Mouse (Mus musculus) frontal cortex, postnatal 10 days (tissue): ENCODE measurements around the gene Ifna13.

Source experiments
- DNase-seq, 2 experiments: peaks; one replicate each; pipeline ENCODE4 v3.0.0; 2022; ENCODE audit warnings: low spot score in 2 of 2, mixed read lengths in 1 of 2

Gene Ifna13

GRCm38 (mm10) chr4:88644359-88644758 is at the start of gene Ifna13:
Gene Ifna13, minus strand, starts transcription at chr4:88644459.
- DNase-seq: no peak

GRCm38 (mm10) chr4:88693392-88693791 is 49.1 kb upstream of the Ifna13 start:
- no peak for DNase-seq

GRCm38 (mm10) chr4:88692537-88692936 is 48.3 kb upstream of the Ifna13 start:
- DNase-seq: no peak

DNA sequence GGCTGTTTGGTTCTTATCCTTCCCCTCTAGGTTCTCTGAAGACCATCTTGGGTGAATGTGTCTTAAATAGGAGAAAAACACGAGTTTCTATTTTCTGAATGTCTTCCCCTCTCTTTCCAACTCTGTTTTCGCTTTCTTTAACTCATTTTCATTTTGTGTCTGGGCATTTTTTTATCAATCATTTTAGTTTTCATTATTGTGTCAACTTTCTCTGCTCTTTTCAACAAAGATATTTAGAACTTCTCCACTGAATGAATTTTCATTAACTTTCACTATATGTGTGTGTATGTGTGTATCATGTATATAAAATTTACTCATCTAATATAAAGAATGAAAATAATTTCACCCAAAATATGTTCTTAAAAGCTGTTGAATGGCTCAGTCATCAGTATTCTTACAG is 47.0 kb upstream of the Ifna13 start, which contains the start of gene Ifnab:
Gene Ifnab (minus strand): TSS at position 101 of the 400 bp plus-strand sequence.
- DNase-seq: no peak

DNA sequence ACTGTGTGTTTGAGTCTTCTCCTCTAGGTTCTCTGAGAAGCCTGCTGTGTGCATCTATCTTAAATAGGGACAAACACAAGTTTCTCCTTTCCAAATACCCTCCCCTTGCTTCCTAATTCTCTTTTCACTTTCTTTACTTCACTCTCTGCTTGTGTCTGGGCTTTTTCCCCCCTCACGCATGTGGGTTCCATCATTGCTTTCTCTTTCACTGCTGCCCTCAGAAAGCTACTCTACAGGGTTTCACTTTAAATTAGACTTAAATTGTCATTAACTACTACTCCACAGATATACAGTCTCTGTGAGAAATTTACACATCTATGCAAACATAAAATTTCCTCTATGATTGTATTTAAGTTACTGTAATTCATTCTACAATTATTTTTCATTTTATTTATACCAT is 39.6 kb upstream of the Ifna13 start, which contains the start of gene Ifna2:
Gene Ifna2 (minus strand): TSS at position 101 of the 400 bp plus-strand sequence.
- no peak for DNase-seq

DNA sequence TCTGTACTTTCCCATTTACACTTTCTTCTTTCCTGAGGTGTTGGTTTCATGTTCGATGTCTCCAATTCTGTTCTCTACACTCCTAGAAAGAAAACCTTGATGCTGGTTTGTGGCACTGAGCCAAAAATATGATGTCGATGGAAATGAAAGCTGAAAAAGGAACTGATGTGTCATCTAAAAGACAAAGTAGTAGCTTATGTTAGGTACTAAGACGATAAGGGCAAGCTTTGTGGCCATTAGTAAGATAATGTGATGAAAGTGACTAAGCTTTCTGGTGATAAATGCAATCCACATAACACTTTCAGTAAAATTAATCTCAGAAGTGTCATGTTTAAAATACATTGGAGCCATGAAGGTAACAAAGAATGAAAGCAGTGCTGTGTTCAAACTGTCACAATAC is 37.1 kb upstream of the Ifna13 start:
- no peak for DNase-seq

DNA sequence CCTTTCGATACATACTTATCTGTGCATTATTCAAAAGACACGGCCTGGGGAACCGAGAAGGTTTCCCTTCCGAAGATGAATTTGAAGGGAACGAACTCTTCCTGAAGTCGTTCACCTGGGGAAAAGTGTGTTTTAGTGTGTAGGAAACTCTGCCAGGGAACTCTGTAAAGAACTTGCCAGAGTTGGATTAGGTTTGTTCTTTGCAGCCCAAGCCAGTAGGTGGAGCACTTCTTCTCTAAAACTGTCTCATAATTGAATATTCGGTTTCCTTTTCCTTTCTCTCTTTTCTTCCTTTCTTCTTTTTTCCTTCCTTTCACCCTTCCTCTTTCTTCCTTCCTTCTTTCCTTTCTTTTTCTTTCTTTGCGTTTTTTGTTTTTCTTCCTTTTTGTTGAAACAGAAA is 36.1 kb upstream of the Ifna13 start:
- no peak for DNase-seq

DNA sequence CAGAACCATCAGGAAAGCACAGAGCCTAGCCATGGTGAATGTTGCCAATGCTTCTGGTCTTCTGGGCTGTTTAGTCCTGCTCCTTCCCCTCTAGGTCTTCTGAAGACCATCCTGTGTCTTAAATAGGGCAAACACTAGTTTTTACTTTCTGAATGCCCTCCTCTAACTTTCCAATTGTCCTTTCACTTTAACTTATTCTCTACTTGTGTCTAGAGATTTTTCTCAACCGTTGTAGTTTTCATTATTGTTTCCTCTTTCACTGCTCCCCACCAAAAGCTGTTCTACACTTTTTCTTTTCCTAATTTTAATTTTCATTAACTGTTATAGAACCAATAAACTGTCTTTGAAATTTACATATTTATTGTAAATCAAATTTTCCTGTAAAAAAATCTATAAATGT is 32.6 kb upstream of the Ifna13 start, which contains the start of gene Ifna16:
Gene Ifna16 (minus strand): TSS at position 101 of the 400 bp plus-strand sequence.
- DNase-seq: no peak

- no peak for DNase-seq
These were observed 11.2 kb upstream of the Ifna13 start for GRCm38 (mm10) chr4:88655461-88655860.

- DNase-seq: no peak
These were observed 9.4 kb upstream of the Ifna13 start for GRCm38 (mm10) chr4:88653644-88654043.

- no peak for DNase-seq
These were observed 1.7 kb downstream of the Ifna13 start for GRCm38 (mm10) chr4:88642526-88642925.

DNA sequence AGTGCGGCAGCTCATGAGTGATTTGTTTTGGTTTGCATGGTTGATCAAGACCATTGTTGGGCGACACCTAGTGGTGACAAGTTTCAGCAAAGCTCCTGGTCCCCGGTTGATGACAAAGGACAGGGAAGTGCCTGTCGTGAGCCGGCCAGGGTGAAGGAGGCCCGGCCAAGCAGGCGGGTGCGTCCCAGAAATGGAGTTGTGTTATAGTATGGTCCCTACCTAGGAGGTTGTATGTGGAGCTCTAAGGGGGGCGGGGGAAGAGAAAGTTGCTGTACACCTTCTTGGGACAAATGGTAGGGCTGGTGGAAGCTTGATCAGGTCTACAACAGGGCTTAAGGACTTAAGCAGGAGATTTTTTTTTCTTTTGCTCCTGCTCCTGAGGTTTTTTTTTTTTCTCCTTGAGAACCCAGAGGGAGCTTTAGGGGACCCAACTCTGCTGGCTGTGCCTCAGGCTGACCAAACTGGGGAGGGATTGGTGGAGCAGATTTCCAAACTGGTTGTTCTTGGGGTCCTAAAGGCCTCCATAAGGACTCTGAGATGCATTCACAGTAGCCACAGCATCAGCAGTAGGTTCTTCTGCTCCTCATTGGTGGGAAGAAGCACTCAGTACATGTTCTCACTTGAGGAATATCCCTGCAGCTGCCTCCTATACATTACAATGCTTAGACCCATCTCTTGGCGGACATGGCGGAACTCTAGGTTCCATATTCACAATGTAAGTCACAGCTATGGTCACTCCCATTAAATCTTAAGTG is 3.0 kb downstream of the Ifna13 start:
- DNase-seq: peak; percentile 38 to 82

- DNase-seq: no peak
These were observed 3.6 kb downstream of the Ifna13 start for GRCm38 (mm10) chr4:88640704-88641076.

DNA sequence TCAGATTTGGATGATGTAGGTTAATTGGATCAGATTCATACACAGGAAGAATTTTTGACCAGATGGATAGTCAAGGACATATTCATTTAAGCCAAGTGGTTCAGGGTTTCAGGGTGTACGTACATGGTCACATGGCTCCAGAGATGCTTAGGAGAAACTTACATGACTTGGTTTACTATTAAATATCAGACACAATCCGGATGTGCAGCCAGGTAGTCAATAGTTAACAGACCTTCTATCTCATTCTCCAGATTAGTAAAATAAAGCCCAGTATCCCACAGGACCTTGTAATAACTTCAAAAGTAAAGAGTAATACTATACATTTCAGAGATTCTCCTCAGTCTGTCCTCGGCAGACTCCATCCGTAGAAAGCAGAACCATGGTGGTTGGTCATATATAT is 9.9 kb downstream of the Ifna13 start, which contains the start of gene C87499:
Gene C87499 (minus strand): TSS at position 101 of the 400 bp plus-strand sequence.
- DNase-seq: no peak

- DNase-seq: no peak
These were observed 41.0 kb downstream of the Ifna13 start, which contains the start of gene Ifna12 for GRCm38 (mm10) chr4:88603276-88603675. Gene Ifna12, minus strand, starts transcription at chr4:88603376.
